Mouse (Mus musculus) testis, adult 2 months (tissue): ENCODE measurements around the gene Glb1l. TPM values are rescaled to one million over a fixed set of nuclear protein-coding genes. Genes with fewer than 3 reads are reported as not detected.
A peak's percentile ranks its signal among the peaks of the same experiment; 100 is the strongest.

Experiments
- H3K27ac ChIP-seq: fragments of 200-500 bp; 2 replicates; pipeline ENCODE4 v1.5.1; 2012; ENCODE audit warnings: low read depth, low read length; ENCODE audit not compliant: control insufficient read depth, insufficient read depth
- H3K27me3 ChIP-seq: fragments of 200-500 bp; 2 replicates; pipeline ENCODE4 v1.6.1; 2012; ENCODE audit warnings: mild to moderate bottlenecking, low read length, moderate library complexity; ENCODE audit not compliant: control insufficient read depth, insufficient read depth
- H3K36me3 ChIP-seq: fragments of 200-500 bp; 2 replicates; pipeline ENCODE4 v1.6.1; 2012; ENCODE audit warnings: mild to moderate bottlenecking, low read length; ENCODE audit not compliant: control insufficient read depth, insufficient read depth
- H3K4me1 ChIP-seq: fragments of 200-500 bp; 2 replicates; pipeline ENCODE4 v1.6.1; 2012; ENCODE audit warnings: low read length; ENCODE audit not compliant: control insufficient read depth, insufficient read depth
- H3K4me3 ChIP-seq: fragments of 200-500 bp; 2 replicates; pipeline ENCODE4 v1.5.1; 2012; ENCODE audit warnings: low read depth, mild to moderate bottlenecking, low read length, moderate library complexity, mixed read lengths; ENCODE audit not compliant: control insufficient read depth
- CTCF ChIP-seq: fragments of 200-500 bp; IDR thresholded peaks from 2 replicates; pipeline ENCODE4 v1.5.1; 2012; ENCODE audit warnings: low read depth, mild to moderate bottlenecking, inconsistent platforms, low read length, moderate library complexity; ENCODE audit not compliant: control insufficient read depth, insufficient read depth, insufficient replicate concordance
- POLR2A ChIP-seq: fragments of 200-500 bp; IDR thresholded peaks from 2 replicates; pipeline ENCODE4 v1.6.1; 2012; ENCODE audit warnings: low read depth, mild to moderate bottlenecking, inconsistent platforms, low read length, moderate library complexity; ENCODE audit not compliant: control insufficient read depth
- polyA plus RNA-seq: library from polyadenylated mRNA; depleted of rRNA; stranded (reverse); fragments of >200 nt; gene quantifications from 2 replicates; pipeline ENCODE4 v1.2.3, GENCODE M21; 2012

The Glb1l gene
- polyA plus RNA-seq, 1 experiment: 129 TPM

DNA sequence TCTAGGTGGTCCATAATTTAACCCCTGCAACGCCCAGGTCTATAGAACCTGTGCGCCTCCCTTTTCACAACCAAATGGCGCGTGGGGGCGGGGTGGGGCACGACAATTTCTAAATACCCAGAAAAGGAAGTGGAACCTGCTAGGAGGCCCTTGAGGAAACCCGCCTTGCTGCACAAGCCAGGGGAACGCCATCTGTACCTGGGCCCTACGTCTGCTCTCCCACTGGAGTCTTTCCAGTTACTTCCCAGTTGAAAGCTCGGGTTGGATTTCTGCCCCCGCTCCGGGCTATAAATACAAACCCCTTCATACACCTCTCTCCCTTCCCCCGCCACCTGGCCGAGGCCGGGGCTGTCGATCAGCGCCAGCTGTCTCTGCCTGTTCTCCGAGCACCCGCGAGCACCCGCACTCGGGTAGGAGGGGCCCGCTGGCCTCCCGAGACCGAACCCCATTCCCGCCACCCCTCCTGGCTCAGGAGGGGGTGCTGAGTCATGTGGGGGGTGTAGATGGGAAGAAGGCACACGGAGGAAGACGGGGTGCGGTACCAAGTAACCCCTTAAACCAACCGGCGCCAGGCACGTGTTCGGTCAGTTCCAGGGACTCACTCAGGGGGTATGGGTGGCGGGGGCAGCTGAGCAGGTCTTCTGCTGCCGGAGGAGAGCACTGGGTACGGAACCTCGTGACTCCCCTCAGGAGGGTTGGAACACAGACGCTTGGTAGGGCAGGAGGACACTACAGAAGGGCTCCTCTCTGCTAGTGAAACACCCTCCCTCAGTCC lies 7.8 kb upstream of the Glb1l start:
- Histone ChIP-seq H3K36me3 (no peaks in the 10 kb centered on the region), H3K27me3 (peaks cover 4% of the 10 kb centered on the region), H3K4me1 (peaks cover 18% of the 10 kb centered on the region), H3K4me3 (peak overlapping the region; percentile 82), H3K27ac (no peak overlapping the region)
- no peak for TF ChIP-seq CTCF
- no peak for TF ChIP-seq POLR2A

DNA sequence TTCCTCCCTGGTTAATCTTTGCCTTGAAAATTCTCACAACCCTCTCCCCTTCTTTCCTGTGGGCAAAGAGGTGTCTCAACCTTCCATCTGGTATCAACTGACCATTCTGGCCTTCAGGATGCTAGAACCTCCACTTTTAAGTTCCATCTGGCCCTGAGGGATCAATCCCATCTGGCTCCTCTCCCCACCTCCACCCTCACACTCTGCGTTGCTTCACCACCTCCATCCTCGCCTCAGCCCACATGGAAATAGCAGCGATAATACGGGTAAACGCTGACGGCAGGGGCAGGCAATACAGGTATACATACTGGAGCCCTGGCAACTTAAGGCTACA lies 7.2 kb upstream of the Glb1l start:
- TF ChIP-seq POLR2A (no peak), CTCF (no peak)
- H3K4me3 ChIP-seq: peak overlapping the region; percentile 82
- no peaks in the 10 kb centered on the region for H3K36me3 ChIP-seq
- peaks cover 18% of the 10 kb centered on the region for H3K4me1 ChIP-seq
- H3K27ac ChIP-seq: no peak overlapping the region
- peaks cover 4% of the 10 kb centered on the region for H3K27me3 ChIP-seq

DNA sequence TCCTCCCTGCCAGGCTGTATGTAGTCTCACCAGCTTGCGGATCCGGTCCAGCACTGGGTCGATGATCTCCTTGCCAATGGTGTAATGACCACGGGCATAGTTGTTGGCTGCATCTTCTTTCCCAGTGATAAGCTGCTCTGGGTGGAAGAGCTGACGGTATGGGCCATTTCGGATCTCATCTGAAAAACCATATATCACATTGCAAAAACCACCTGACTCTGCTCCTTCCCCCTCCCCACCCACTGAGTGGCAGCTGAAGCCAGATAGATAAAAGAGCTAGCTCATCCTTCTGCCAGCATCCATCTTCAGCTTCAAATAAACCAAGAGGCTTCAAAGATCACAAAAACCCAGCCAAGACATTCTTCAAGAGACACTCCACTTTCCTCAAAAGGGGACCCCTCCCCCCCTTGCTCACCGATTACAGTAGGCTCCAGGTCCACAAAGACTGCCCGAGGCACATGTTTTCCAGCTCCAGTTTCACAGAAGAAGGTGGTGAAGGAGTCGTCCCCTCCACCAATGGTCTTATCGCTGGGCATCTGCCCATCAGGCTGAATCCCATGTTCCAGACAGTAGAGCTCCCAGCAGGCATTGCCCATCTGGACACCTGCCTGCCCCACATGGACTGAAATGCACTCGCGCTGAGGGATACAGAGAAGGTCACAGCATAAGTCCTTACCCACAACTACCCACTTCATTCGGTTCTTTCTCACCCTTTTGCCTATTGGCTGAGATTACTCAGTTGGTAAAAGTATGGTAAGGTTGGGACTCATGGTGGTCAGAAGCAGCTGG lies 6.4 kb upstream of the Glb1l start:
- H3K4me1 ChIP-seq: peaks cover 19% of the 10 kb centered on the region
- TF ChIP-seq CTCF (no peak), POLR2A (no peak)
- no peaks in the 10 kb centered on the region; the same call in 1 of the 2 replicates for H3K36me3 ChIP-seq
- no peak overlapping the region for H3K27ac ChIP-seq
- H3K4me3 ChIP-seq: peak overlapping the region; percentile 82
- H3K27me3 ChIP-seq: peaks cover 4% of the 10 kb centered on the region

DNA sequence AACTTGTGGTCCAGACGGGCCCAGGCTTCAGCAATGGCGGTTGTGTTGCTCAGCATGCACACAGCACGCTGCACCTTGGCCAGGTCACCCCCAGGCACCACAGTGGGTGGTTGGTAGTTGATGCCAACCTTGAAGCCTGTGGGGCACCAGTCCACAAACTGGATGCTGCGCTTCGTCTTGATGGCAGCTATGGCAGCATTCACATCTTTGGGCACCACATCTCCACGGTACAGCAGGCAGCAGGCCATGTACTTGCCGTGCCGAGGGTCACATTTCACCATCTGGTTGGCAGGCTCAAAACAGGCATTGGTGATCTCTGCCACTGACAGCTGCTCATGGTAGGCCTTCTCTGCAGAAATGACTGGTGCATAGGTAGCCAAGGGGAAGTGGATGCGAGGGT lies 5.2 kb upstream of the Glb1l start:
- Histone ChIP-seq H3K27ac (no peak overlapping the region), H3K4me3 (no peak overlapping the region), H3K36me3 (no peaks in the 10 kb centered on the region; the same call in 1 of the 2 replicates), H3K4me1 (peaks cover 23% of the 10 kb centered on the region), H3K27me3 (peaks cover 4% of the 10 kb centered on the region)
- TF ChIP-seq POLR2A: no peak
- TF ChIP-seq CTCF: no peak

DNA sequence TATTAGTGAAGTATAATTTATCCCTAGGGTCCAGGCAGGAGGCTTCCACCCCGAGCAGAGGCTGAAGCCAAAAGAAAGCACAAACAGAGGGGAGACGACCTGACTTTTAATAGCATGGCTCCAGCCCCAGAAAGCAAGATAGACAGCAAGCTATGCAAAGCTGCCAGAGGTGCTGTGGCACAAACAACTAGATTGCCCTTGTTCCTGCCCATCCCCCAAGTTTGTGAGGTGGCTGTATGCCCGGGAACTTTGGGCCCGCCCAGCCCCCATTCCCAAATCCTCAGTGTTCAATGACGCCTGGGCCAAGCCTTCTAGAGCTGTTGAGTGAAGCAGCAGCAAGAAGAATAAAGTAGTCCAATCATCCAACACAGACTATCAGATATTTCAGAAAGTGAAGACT lies 4.3 kb upstream of the Glb1l start:
- peaks cover 4% of the 10 kb centered on the region for H3K27me3 ChIP-seq
- H3K36me3 ChIP-seq: no peaks in the 10 kb centered on the region; the same call in 1 of the 2 replicates
- TF ChIP-seq CTCF (no peak), POLR2A (no peak)
- H3K4me1 ChIP-seq: peaks cover 23% of the 10 kb centered on the region
- H3K27ac ChIP-seq: no peak overlapping the region
- H3K4me3 ChIP-seq: no peak overlapping the region

DNA sequence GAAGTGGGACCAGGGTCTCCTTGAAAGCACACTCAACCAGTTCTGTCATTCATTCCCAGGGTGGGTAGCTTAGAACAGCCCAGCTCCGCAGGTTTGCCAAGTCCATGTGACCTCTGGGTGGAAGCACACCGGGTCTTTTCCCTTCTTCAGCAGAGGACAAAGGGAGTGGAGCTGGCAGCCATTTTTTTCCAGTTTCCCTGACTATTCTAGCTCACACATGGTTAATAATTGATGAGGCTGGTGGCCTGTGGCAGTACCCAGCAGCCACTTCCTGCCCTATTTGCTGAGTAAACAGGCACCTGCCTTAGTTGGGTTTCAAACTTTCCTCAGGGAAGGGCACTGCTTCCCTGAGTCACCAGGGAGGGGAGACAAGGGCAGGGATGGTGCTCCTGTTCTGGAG lies 3.8 kb upstream of the Glb1l start:
- Histone ChIP-seq H3K36me3 (peaks cover under 1% of the 10 kb centered on the region; the same call in 1 of the 2 replicates), H3K4me1 (peaks cover 21% of the 10 kb centered on the region), H3K4me3 (no peak overlapping the region), H3K27ac (no peak overlapping the region), H3K27me3 (peaks cover 2% of the 10 kb centered on the region)
- TF ChIP-seq POLR2A: no peak
- no peak for TF ChIP-seq CTCF

DNA sequence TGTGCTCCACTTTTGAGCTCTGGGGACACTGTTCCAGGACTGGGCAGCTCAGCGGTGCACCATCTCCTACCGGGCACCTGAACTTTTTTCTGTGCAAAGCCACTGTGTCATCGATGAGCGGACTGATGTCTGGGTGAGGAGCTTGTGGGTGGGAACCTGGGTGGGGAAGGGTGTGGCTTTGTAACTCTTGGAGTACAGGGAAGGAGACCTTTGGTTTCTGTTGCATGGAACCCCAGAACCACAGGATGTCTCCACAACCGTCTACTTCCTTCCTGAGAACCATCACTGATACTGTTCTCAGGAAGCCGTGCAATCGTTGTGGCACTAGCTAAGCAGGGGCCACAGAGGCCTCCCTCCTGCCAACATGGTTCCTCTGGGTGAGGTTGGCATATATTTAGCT lies 2.5 kb upstream of the Glb1l start:
- H3K27me3 ChIP-seq: no peaks in the 10 kb centered on the region
- TF ChIP-seq CTCF: no peak
- TF ChIP-seq POLR2A: no peak
- H3K27ac ChIP-seq: no peak overlapping the region
- H3K4me1 ChIP-seq: peaks cover 13% of the 10 kb centered on the region
- no peak overlapping the region for H3K4me3 ChIP-seq
- peaks cover 2% of the 10 kb centered on the region; the same call in 1 of the 2 replicates for H3K36me3 ChIP-seq
